Mouse (Mus musculus): Measurements from ENCODE around the gene Mdga1. TPM values are rescaled to one million over a fixed set of nuclear protein-coding genes. Genes with fewer than 3 reads are reported as not detected.
A peak's percentile ranks its signal among the peaks of the same experiment; 100 is the strongest.

The Mdga1 gene
- polyA plus RNA-seq, 2 experiments: 4.8 to 13.2 TPM

DNA sequence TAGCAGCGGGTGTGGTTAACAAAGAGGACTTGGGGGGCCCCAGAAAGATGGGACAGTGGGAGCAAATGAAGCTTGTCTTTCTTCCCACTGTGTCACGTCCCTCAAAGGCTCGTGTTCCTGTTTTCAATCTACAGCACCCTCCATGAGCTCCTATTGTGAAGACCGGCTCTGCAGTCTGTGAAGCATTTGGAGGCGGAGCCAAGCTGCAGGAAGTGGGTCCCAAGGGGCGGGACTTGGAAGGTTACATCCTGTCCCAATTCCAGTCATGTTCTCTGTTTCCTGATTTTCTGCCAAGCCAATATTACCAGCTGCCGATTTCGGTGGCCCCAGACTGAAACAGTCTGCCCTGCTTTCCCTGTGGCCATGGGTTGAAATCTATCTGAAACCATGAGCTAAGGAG is 11.7 kb upstream of the Mdga1 start:
- H3K9me3 ChIP-seq (ENCODE audit: control insufficient read depth, low read length): 0 out of 2 replicates have a peak, but pooled peaks cover 4% of the 10 kb centered on the region
- ATAC-seq (ENCODE audit: low FRiP score, low read depth) (no peak), DNase-seq (ENCODE audit: low spot score) (no peak)
- H3K27ac ChIP-seq (replicated peaks; ENCODE audit: low read depth, low read length): no peak overlapping the region
- no peaks in the 10 kb centered on the region for H3K4me1 ChIP-seq (ENCODE audit: control insufficient read depth, insufficient read depth, low read length)
- H3K27me3 ChIP-seq (ENCODE audit: control insufficient read depth, insufficient read depth, low read length): no peaks in the 10 kb centered on the region
- H3K4me2 ChIP-seq (replicated peaks; ENCODE audit: low read depth, low read length, severe bottlenecking): no peak overlapping the region
- no peak overlapping the region for H3K4me3 ChIP-seq (replicated peaks; ENCODE audit: low read length)
- no peak overlapping the region for H3K9ac ChIP-seq (ENCODE audit: low read depth, low read length, severe bottlenecking)
- H3K36me3 ChIP-seq (ENCODE audit: control insufficient read depth, insufficient read depth, low read length): no peaks in the 10 kb centered on the region
- no peak for TF ChIP-seq POLR2A (IDR thresholded peaks at IDR 0.05; ENCODE audit: borderline replicate concordance, extremely low read depth, insufficient read depth, insufficient read length)
- WGBS: 62% methylated on average over 8 of the region's 8 CpGs

DNA sequence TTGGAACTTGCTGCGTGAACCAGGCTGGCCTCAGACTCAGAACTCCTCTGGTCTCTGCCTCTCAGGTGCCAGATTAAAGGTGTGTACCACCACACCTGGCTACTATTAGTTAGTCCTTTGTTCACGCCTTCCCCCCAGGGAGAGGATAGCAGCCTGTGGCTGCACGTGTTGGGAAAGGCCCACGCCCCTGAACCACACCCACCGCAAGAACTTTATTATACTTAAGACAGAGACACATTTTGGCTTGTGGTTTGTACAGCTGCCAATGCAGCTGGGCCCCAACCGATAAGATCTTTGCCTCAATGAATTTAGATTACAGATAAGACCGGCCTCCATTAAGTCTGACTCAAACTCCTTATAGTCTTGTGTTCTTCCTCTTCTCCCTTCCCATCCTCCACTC is 10.0 kb upstream of the Mdga1 start:
- H3K9me3 ChIP-seq (ENCODE audit: control insufficient read depth, low read length): 0 out of 2 replicates have a peak, but pooled peaks cover 4% of the 10 kb centered on the region
- H3K27me3 ChIP-seq (ENCODE audit: control insufficient read depth, insufficient read depth, low read length): no peaks in the 10 kb centered on the region
- H3K36me3 ChIP-seq (ENCODE audit: control insufficient read depth, insufficient read depth, low read length): no peaks in the 10 kb centered on the region
- no peak for TF ChIP-seq POLR2A (IDR thresholded peaks at IDR 0.05; ENCODE audit: borderline replicate concordance, extremely low read depth, insufficient read depth, insufficient read length)
- H3K4me1 ChIP-seq (ENCODE audit: control insufficient read depth, insufficient read depth, low read length): no peaks in the 10 kb centered on the region; the same call in 1 of the 2 replicates
- ATAC-seq (ENCODE audit: low FRiP score, low read depth): no peak
- no peak overlapping the region for H3K4me3 ChIP-seq (replicated peaks; ENCODE audit: low read length)
- no peak overlapping the region for H3K4me2 ChIP-seq (replicated peaks; ENCODE audit: low read depth, low read length, severe bottlenecking)
- WGBS: 48% methylated on average over 7 of the region's 7 CpGs
- no peak overlapping the region for H3K9ac ChIP-seq (ENCODE audit: low read depth, low read length, severe bottlenecking)
- H3K27ac ChIP-seq (replicated peaks; ENCODE audit: low read depth, low read length): no peak overlapping the region
- peak; percentile 39 for DNase-seq (ENCODE audit: low spot score)

DNA sequence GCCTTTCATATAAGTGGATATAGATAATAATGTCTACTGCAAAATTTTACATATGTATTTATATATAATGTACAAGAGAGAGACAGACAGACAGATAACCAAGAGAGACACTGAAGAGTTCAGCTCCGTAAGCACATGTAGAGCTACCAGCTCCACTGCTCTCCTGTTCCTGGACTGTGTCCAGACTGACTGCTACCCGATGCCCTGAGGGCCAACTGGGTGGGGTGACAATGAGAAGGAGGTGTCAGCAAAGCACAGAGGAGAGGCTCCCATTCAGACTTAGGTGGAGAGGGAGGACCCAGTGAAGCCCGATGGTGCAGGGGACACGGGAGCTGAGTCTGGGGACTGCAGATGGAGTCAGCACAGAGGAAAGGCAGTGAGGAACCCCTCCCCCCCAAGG is 9.1 kb upstream of the Mdga1 start:
- ATAC-seq (ENCODE audit: low FRiP score, low read depth): no peak
- no peak for DNase-seq (ENCODE audit: low spot score)

DNA sequence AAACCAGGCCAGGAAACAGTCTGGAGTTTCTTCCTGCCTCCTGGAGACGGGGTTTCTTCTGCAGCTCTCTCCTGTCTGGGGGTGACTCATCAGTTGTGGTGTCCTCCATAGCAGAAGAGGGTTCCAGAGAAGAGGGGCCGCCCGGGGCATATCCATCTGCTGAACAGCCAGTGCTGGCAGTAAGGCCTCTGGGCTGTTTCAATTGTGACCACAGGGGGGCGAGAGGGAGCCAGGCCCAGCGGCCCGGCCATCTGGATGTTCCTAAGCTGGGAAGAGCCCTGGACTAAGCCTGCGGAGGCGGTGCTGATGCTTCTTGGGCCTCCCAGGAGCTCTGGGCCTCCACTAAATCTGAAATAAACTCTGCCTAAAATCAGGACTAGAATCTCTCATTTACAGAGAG is 5.8 kb upstream of the Mdga1 start:
- peak; percentile 79 for ATAC-seq (ENCODE audit: low FRiP score, low read depth)
- Histone ChIP-seq H3K4me1 (ENCODE audit: control insufficient read depth, insufficient read depth, low read length) (no peaks in the 10 kb centered on the region; the same call in 1 of the 2 replicates), H3K27me3 (ENCODE audit: control insufficient read depth, insufficient read depth, low read length) (no peaks in the 10 kb centered on the region), H3K4me2 (replicated peaks; ENCODE audit: low read depth, low read length, severe bottlenecking) (no peak overlapping the region), H3K9ac (ENCODE audit: low read depth, low read length, severe bottlenecking) (no peak overlapping the region), H3K4me3 (replicated peaks; ENCODE audit: low read length) (no peak overlapping the region), H3K27ac (replicated peaks; ENCODE audit: low read depth, low read length) (no peak overlapping the region), H3K36me3 (ENCODE audit: control insufficient read depth, insufficient read depth, low read length) (no peaks in the 10 kb centered on the region), H3K9me3 (ENCODE audit: control insufficient read depth, low read length) (no peaks in the 10 kb centered on the region)
- TF ChIP-seq POLR2A (IDR thresholded peaks at IDR 0.05; ENCODE audit: borderline replicate concordance, extremely low read depth, insufficient read depth, insufficient read length): no peak
- peak; percentile 87 for DNase-seq (ENCODE audit: low spot score)
- 3% methylated on average over 8 of the region's 8 CpGs for WGBS

More for the DNA sequence above, 9.1 kb upstream of the Mdga1 start:
- 45% methylated on average over 4 of the region's 4 CpGs for WGBS
- no peak overlapping the region for H3K9ac ChIP-seq (ENCODE audit: low read depth, low read length, severe bottlenecking)
- H3K9me3 ChIP-seq (ENCODE audit: control insufficient read depth, low read length): 0 out of 2 replicates have a peak, but pooled peaks cover 4% of the 10 kb centered on the region
- no peak overlapping the region for H3K4me3 ChIP-seq (replicated peaks; ENCODE audit: low read length)
- no peaks in the 10 kb centered on the region for H3K36me3 ChIP-seq (ENCODE audit: control insufficient read depth, insufficient read depth, low read length)
- no peak for TF ChIP-seq POLR2A (IDR thresholded peaks at IDR 0.05; ENCODE audit: borderline replicate concordance, extremely low read depth, insufficient read depth, insufficient read length)
- no peaks in the 10 kb centered on the region; the same call in 1 of the 2 replicates for H3K4me1 ChIP-seq (ENCODE audit: control insufficient read depth, insufficient read depth, low read length)
- no peak overlapping the region for H3K4me2 ChIP-seq (replicated peaks; ENCODE audit: low read depth, low read length, severe bottlenecking)
- no peaks in the 10 kb centered on the region for H3K27me3 ChIP-seq (ENCODE audit: control insufficient read depth, insufficient read depth, low read length)
- H3K27ac ChIP-seq (replicated peaks; ENCODE audit: low read depth, low read length): no peak overlapping the region

DNA sequence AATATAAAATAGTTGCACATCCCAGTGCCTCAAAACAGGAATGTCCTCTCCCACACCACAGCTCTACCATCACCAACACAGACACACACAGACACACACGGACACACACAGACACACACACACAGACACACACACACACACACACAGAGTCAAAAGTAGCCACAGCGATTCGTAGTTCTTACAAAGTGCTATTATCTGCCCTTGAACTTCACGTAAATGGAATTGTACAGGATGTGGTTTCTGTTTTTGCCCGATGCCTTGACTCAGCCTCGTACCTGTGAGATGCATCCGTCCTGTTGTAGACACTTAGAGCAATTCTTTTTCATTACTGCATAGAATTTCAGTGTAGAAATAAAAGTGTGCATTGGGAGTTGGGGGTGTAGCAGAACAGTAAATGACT is 3.3 kb upstream of the Mdga1 start:
- Histone ChIP-seq H3K4me2 (replicated peaks; ENCODE audit: low read depth, low read length, severe bottlenecking) (no peak overlapping the region), H3K27ac (replicated peaks; ENCODE audit: low read depth, low read length) (no peak overlapping the region), H3K36me3 (ENCODE audit: control insufficient read depth, insufficient read depth, low read length) (no peaks in the 10 kb centered on the region), H3K4me3 (replicated peaks; ENCODE audit: low read length) (no peak overlapping the region), H3K27me3 (ENCODE audit: control insufficient read depth, insufficient read depth, low read length) (no peaks in the 10 kb centered on the region), H3K9me3 (ENCODE audit: control insufficient read depth, low read length) (no peaks in the 10 kb centered on the region), H3K9ac (ENCODE audit: low read depth, low read length, severe bottlenecking) (no peak overlapping the region), H3K4me1 (ENCODE audit: control insufficient read depth, insufficient read depth, low read length) (no peaks in the 10 kb centered on the region; the same call in 1 of the 2 replicates)
- 92% methylated on average over 7 of the region's 7 CpGs for WGBS
- TF ChIP-seq POLR2A (IDR thresholded peaks at IDR 0.05; ENCODE audit: borderline replicate concordance, extremely low read depth, insufficient read depth, insufficient read length): no peak
- ATAC-seq (ENCODE audit: low FRiP score, low read depth): no peak
- no peak for DNase-seq (ENCODE audit: low spot score)

All from limb, embryonic 14.5 days (tissue).